Mouse (Mus musculus) subcutaneous adipose tissue, adult 2 months (tissue): ENCODE data around the gene Sprr1a. TPM values are rescaled to one million over a fixed set of nuclear protein-coding genes. Genes with fewer than 3 reads are reported as not detected.

Experiments used
- polyA plus RNA-seq: library from polyadenylated mRNA; depleted of rRNA; stranded (reverse); fragments of >200 nt; gene quantifications from 2 replicates; pipeline ENCODE4 v1.2.3, GENCODE M21; 2012; ENCODE audit warnings: low replicate concordance; rRNA removed

Sprr1a gene
- 0.37 and 22.2 TPM in 2 replicates for polyA plus RNA-seq

GRCm38 (mm10) chr3:92485863-92486262 is at the start of gene Sprr1a:
Sprr1a (minus strand) TSS chr3:92485895.

GRCm38 (mm10) chr3:92534411-92534810 is 48.7 kb upstream of the Sprr1a start, which contains the start of gene 2310046K23Rik:
2310046K23Rik (minus strand) TSS chr3:92534511.

GRCm38 (mm10) chr3:92500393-92500792 is 14.7 kb upstream of the Sprr1a start, which contains the start of gene Sprr4:
Sprr4 (minus strand) TSS chr3:92500493.

GRCm38 (mm10) chr3:92458620-92459019 is 27.1 kb downstream of the Sprr1a start, which contains the start of gene Sprr3:
Sprr3 (minus strand) TSS chr3:92458720.

GRCm38 (mm10) chr3:92438689-92439088 is 47.0 kb downstream of the Sprr1a start, which contains the start of gene Sprr1b:
Sprr1b (minus strand) TSS chr3:92438789.

Other genes starting within 250 kb of the Sprr1a start
- 0.27 and 7.1 TPM in 2 replicates for gene Sprr2a3, start 200.5 kb downstream of the Sprr1a start, polyA plus RNA-seq
- gene Sprr2b, start 169.3 kb downstream of the Sprr1a start, polyA plus RNA-seq = 1.1 TPM in 1 of 2 replicates, not detected in the other
- gene Sprr2d, start 146.8 kb downstream of the Sprr1a start, polyA plus RNA-seq = 0.63 TPM in 1 of 2 replicates, not detected in the other
- 0.60 TPM in 1 of 2 replicates, not detected in the other for gene Sprr2e, start 133.8 kb downstream of the Sprr1a start, polyA plus RNA-seq
- 2.5 and 478 TPM in 2 replicates for gene Sprr2f, start 120.7 kb downstream of the Sprr1a start, polyA plus RNA-seq
- gene Sprr2h, start 100.2 kb downstream of the Sprr1a start, polyA plus RNA-seq = not detected in 2 replicates
- not detected in 2 replicates for gene Sprr2i, start 77.9 kb downstream of the Sprr1a start, polyA plus RNA-seq
- gene Sprr2j-ps, start 67.8 kb downstream of the Sprr1a start, polyA plus RNA-seq = not detected in 2 replicates
- gene Gm9774, start 56.5 kb downstream of the Sprr1a start, polyA plus RNA-seq = 9.2 and 13.3 TPM in 2 replicates
- not detected in 2 replicates for gene Sprr2k, start 53.3 kb downstream of the Sprr1a start, polyA plus RNA-seq
- not detected in 2 replicates for gene Sprr1b, start 47.1 kb downstream of the Sprr1a start, polyA plus RNA-seq
- gene Sprr3, start 27.2 kb downstream of the Sprr1a start, polyA plus RNA-seq = 0.09 TPM in 1 of 2 replicates, not detected in the other
- not detected in 2 replicates for gene Sprr4, start 14.6 kb upstream of the Sprr1a start, polyA plus RNA-seq
- not detected in 2 replicates for gene 2310046K23Rik, start 48.6 kb upstream of the Sprr1a start, polyA plus RNA-seq
- gene Ivl, start 87.8 kb upstream of the Sprr1a start, polyA plus RNA-seq = 0.31 TPM in 1 of 2 replicates, not detected in the other
- not detected in 2 replicates for gene Smcp, start 103.1 kb upstream of the Sprr1a start, polyA plus RNA-seq
- gene 2210017I01Rik, start 121.6 kb upstream of the Sprr1a start, polyA plus RNA-seq = not detected in 2 replicates
- not detected in 2 replicates for gene Lce6a, start 135.8 kb upstream of the Sprr1a start, polyA plus RNA-seq
- not detected in 2 replicates for gene Lce1a1, start 162.4 kb upstream of the Sprr1a start, polyA plus RNA-seq
- not detected in 2 replicates for gene Lce1b, start 171.0 kb upstream of the Sprr1a start, polyA plus RNA-seq
- not detected in 2 replicates for gene Lce1a2, start 184.4 kb upstream of the Sprr1a start, polyA plus RNA-seq
- not detected in 2 replicates for gene Lce1c, start 193.4 kb upstream of the Sprr1a start, polyA plus RNA-seq
- gene Lce1d, start 201.3 kb upstream of the Sprr1a start, polyA plus RNA-seq = not detected in 2 replicates
- gene Lce1e, start 223.2 kb upstream of the Sprr1a start, polyA plus RNA-seq = not detected in 2 replicates
- gene Lce1f, start 234.5 kb upstream of the Sprr1a start, polyA plus RNA-seq = not detected in 2 replicates